Mouse (Mus musculus) neutrophil, adult 5-6 weeks (primary cell): ENCODE measurements at regions not wholly inside any gene's neighbourhood (a gene's known extent, or its start where the extent isn't known, plus 50 kb on each side); places are given as distances from the start of the nearest gene placed in this dataset.
A peak's percentile ranks its signal among the peaks of the same experiment; 100 is the strongest.

Experiments
- ATAC-seq: fragments of 151-379, 151-347 bp; 2 replicates; pipeline ENCODE4 v1.8.0; 2017; ENCODE audit warnings: mild to moderate bottlenecking, moderate TSS enrichment; ENCODE audit not compliant: insufficient number of reproducible peaks, poor library complexity, low FRiP score, severe bottlenecking; ENCODE audit errors: extremely low read depth

DNA sequence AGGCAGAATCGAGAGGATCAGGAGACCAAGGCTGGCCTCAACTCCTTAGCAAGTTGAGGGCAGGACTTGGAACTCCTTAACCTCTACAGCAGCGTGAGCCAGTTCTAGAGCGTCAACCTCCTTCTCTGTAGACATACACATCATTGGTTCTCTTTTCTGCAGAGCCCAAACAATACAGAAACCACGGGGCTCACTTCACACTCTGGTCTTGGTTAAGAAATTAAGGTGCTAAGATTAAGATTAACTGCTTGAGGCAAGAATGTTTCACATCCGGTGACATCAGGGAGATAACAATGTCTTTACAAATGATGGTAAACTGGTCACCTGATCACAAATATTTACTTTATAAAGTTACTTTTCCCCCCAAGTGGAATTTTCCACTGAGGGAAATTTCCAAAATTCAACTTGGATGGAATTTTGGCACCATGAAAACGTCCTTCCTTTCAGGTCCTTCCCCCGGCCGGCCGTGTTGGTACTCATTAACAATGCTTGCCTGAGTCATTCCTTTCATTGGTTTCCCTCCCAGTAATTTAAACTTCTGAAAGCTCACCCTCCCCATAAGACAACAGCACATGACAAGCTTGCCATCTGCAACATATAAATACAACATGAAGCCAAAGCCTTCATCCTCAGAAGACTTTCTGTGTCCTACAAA is 77.3 kb upstream of the Kdm7a start:
- no peak for ATAC-seq

DNA sequence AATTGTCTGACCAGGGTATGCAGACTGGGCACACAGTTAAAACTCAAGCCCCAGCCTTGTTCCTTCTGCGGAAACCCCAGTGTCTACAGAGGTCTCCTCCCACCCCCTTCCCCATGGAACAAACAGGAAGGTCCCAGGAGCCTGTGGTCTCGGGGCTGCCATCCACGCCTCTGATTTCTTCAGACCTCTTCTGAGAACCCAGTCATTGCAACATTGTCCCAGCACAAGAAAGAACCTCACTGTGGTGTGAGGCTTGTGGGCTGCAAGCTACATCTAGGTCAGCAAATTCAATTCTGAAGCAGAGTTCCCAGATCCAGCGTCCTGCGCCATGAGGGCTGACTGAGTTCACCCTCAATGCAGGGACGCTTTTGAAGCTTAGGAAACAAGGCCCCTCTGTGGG is 71.7 kb upstream of the Kdm7a start:
- peak; percentile 30; the same call in 1 of the 2 replicates for ATAC-seq

DNA sequence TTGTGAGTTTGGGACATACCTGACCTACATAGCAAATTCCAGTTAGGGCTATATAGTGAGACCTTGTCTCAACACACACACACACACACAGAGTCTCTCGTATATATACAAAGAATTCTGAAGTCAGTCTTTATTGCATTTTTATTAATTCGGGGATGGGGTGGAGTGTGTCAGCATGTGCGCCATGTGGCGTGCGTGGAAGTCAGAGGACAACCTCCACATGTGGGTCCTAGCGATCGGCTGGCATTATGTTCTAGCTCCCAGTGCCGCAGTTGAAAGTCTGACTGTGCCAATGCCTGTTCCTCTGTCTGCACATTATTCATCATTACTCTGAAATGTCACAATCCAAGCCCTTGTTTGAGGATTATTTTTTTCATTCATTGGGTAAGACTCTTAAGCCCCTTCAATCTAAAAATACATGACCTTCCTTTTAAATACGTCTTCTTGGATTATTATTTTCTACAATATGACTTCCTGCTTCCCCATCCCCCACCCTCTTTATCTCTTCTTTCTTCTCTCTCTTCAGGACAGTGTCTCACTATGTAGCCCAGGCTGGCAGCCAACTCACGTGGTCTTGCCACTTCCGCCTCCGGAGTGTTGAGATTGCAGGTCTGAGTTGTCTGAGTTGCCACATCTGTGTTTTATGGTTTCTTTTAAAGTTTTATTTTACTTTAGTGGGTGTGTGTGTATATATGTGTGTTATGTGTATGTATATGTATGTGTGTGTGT is 68.3 kb upstream of the Kdm7a start:
- peak; percentile 37; the same call in 1 of the 2 replicates for ATAC-seq

DNA sequence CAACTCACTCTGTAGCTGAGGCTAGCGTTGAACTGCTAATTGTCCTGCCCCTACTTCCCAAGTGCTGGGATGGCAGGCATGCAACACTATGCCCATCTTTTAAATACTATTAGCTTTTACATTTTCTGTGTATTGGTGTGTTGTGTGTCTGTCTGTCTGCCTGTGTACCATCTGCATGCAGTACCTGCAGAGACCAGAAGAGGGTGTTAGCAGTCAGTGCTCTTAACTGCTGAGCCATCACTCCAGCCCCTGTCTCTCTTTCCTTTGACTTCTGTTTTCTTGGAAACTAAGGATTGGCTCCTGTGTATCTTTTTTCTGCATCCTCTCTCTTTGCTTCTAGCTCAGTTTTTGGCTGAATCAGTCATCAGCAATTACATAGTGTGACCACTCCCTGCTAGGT is 66.8 kb upstream of the Kdm7a start:
- no peak for ATAC-seq

DNA sequence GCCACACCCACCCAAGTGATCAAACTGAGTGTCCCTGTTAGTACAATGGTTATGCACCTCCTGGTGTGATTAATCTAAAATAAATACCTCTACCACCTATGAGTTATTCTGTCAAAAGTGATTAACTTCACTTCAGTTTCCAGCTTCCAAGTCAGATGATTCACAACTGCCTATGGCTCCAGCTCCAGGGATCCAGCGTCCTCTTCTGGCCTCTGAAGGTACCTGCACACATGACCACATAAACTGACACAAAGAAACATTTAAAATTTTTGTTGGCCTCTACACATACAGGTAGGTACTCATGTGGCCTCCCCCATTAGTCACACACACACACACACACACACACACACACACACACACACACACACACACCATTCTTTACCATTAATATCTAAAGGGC is 63.9 kb upstream of the Kdm7a start:
- ATAC-seq = no peak

DNA sequence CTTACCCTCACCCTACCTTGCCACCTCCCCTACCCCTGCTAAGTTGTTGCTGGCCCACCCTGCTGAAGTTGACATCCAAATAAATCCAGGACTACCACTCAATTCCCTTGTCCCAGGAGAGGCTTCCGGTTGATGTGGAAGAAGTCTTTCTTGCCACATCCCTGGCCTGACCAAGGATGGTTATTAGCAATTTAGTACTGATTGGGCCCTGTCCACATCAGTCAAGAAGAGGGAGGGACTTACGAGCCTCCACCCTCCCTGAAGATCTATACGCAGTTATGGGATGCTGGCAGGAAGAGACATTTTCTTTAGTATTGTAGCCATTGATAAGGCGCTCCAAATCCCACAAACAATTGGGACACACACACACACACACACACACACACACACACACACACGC is 63.1 kb upstream of the Kdm7a start:
- no peak for ATAC-seq

DNA sequence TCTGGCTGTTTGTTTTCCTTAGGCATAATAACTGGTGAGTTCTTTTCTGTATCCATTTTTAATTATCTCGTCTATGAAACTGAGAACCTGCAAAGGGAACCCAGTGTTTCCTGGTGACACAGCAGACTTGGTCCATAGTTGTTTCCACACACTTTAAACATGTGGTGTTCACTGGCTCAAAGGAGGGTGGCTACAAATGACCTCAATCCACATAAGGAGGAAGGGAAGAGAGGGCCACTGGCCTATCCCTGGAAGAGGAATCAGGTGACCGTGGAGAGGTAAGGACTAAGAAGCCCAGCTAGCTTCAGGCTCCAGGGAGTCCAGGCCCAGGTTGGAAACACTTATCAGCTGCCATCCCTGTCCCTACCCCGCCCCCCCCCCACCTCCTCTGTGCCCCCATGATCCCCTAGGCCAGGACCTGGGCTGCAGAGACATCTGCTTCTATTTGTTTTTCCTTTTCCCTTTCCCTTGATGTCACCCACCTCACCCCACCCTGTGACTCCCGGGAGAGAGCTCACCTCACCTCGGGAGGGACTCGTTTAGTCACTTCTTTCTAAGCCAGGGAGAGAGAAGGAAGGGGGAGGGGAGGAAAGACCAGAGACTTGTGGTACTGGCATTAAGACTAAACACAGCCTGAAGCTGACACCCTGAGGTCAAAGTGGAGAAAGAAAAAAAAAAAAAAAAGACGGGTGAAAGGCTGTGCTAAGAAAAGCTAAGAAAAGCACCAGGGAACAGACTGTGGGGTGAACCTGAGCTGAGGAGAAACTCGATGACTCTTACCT is 62.2 kb upstream of the Kdm7a start:
- ATAC-seq = no peak

DNA sequence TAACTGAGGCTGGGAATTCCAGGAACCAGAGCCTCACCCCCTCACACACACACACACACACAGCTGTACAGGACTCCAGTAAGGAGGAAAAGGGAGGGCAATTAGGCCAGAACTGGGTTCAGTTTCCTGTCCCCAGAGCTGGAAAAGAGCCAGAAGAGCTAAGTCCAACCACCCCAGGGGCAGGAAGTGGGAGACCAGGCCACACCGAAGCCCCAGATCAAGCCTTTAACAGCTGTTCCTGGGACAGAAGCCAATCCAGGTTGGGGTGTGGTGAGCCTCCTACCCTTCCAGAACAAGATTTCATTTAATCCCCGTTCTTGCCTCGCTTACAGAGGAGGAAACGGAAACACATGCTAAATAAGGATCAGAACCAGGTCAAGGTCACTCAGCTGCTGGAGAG is 58.1 kb upstream of the Kdm7a start:
- ATAC-seq = no peak

DNA sequence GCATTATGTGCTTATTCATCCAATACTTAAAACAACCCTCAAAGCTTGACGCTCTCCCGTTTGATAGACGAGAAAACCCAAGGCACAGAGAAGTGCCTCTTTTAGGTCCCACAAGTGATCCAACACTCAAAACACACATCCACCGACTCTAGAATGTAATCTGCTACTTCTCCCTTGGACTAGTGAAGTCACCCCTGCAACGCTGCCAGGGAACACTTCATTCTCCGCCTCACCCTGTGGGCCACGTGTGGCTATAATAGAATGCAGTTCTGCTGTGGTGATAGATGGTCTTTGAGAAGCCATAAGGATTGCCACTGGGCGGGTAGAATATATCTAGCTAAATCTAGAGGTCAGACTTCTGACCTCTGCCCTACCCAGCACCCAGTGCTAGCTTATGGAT is 57.0 kb upstream of the Kdm7a start:
- ATAC-seq = no peak

DNA sequence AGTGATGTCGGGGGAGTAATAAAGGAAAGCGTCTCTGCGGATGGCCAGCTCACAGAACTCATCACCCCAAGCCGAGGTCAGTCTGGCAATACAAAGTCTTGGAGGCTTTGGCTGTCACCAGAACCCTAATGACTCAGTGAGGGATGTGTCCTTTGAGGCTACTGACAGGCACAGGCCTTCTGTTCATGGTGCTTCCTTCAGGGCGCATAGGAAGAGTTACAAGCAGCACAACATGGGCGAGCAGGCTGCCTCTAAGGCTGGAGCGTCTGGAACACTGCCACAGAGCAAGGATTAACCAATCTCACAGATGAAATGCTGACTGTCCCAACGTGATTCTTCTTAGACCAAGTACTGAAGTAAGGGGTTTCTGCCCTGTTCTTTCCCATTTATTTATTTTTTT is 55.4 kb upstream of the Kdm7a start:
- no peak for ATAC-seq

DNA sequence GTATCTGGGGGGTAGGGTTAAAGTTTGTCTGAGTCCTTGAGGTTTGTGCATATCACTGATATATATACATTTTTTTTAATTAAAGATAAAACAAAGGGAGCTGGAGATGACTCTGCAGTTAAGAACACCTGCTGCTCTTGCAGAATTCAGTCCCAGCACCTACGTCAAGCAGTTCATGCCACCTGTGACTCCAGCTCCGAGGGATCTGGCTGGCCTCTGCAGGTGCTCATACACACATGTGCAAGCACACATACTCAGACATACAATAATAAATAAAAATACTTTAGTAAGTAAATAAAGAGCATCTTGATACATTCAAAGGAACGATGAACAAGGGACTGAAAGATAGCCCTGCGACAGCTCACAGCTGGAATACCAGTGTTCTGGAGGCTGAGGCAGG is 53.9 kb upstream of the Kdm7a start:
- ATAC-seq = no peak

DNA sequence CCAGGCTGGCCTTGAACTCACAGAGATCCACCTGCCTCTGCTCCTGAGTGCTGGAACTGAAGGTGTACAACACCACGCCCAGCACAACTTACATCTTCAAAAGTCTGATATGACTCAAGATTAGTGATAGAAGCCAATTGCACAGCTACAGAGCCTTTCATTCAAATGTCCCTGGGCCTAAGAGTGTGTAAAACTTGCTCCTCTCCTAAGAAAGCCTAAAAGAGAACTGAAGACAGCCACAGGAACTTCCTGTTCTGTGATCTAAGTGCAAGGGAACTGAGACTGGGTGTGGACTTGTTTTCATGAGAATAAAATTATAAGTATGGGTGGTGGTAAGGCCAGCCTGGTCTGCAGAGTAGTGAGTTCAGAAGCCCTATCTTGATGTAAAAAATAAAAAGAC is 52.5 kb upstream of the Kdm7a start:
- peak; percentile 68 for ATAC-seq

DNA sequence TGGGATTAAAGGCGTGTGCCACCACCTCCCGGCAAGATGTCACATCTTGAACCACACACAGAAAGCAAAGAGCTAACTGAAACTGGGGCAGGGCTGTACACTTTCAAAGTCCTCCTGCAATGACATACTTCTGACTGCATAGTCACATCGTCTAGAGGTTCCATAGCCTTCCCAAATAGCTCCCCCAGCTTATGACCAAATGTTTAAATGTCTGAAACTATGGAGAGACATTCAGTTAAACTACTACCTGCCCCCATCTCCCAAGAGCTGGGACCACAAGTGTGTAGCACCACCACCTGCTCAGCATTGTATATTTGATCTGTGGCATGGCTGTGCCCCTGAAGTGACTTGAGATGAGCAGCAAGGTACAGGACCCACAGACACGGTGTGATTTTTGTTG is 52.1 kb upstream of the Kdm7a start:
- no peak; the same call in 1 of the 2 replicates for ATAC-seq

DNA sequence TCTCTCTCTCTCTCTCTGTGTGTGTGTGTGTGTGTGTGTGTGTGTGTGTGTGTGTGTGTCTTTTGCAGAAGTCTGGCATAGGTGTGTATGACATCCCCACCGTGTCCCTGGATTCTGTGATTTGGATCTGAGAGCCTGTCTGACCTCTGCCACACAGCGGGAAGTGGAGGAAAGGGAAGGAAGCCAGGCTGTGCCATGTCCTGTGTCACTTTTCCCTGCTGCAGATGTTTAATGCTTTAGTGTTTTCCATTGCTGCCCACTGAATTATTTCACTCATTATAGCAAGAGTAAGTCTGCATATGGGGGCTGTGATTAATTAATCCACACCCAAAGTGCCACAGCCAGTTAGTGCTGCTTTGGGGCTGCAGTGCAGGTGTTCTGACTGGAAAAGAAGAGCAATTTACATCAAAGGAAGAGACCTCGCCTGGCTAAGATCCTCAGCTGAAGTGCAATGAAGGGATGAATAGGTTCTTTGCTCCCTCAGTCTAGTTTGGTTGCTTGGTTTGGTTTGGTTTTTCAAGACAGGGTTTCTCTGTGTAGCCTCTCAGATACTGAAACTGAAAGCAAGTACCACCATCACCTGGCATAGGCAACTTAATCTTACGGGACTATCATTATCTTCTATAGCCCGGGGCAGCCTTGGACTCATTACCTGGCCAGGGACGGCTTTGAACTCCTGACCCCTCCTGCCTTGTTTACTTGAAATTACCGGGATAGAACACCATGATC is 51.2 kb upstream of the Kdm7a start:
- no peak for ATAC-seq

DNA sequence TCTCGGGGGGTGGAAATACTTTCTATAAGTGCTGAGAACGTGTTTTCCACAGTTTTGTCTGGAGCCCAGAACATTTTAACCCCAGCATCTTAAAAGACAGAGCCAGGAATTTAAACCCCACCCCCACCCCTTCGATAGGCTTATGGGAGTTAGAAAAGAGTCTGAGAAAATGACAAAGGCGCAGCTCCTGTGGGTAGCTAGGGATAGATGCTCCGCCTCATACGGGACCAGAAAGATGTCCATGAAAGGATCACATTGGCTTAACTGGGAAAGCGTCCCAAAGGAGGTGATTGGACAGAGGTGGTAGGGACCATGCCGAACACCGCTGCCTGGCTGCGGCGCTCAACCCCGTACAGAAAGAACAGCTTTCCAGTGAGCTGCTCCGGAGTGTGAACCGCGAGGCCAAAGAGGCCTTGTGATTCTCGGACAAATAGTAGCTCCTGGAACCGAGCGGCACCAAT is 50.6 kb upstream of the Kdm7a start:
- no peak for ATAC-seq

DNA sequence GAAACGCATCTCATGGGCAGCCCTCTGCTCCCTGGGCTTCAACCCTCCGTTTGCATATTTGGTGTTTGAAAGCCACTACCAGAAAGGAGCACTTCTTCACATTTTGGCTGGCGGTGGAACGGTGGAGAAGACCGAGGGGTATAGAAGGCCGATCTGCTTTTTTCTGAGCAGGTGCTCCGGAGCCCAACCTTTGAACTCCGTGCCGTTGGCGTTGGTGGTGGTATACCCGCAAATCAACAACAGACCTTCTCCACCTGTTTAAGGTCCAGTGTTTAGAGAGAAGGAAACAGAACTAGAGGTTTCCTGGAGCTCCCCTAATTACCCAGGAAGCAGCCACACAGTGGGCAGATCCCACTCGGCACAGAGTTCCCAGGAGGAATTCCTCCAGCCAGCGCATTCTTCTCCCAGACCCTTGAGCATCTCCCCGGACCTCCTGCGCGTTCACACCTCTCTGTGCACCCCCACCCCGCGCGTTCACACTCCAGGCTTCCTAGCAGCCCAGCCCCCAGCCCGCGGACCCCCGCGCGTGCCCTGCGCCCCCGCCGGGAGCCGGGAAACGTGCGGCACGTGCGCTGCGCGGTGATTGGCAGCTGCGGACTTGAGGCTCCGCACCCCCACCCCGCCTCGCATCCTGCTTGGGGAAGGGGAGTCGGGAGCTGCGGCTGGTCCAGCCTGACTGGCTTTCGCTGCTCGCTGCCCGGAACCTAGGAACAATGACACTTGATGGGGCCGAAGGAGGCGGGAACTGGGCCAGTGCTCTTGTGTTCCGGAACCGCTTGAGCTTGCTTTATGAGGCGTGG is 49.9 kb upstream of the Kdm7a start:
- ATAC-seq = no peak
